Mouse (Mus musculus) limb, embryonic 10.5 days (tissue): ENCODE data around the gene Stmn3. TPM values are rescaled to one million over a fixed set of nuclear protein-coding genes. Genes with fewer than 3 reads are reported as not detected.
"Not testable (repeated sequence)": the region's sequence is repeated elsewhere in the genome, so short reads cannot be mapped to it uniquely, and the experiment has no call there.

Source experiments
- DNase-seq: peaks from one replicate; pipeline ENCODE4 v3.0.0-alpha.2; 2017; ENCODE audit warnings: low spot score
- H3K27ac ChIP-seq: fragments of 300-500 bp; sonication (generic); 2 replicates; pipeline ENCODE4 v1.5.1; 2016; ENCODE audit warnings: mild to moderate bottlenecking
- H3K27me3 ChIP-seq: fragments of 300-500 bp; sonication (generic); 2 replicates; pipeline ENCODE4 v1.6.1; 2016; ENCODE audit warnings: low read depth, mild to moderate bottlenecking; ENCODE audit not compliant: poor library complexity, severe bottlenecking
- H3K36me3 ChIP-seq: fragments of 300-500 bp; sonication (generic); 2 replicates; pipeline ENCODE4 v1.6.1; 2016; ENCODE audit warnings: mild to moderate bottlenecking, moderate library complexity
- H3K4me1 ChIP-seq: fragments of 300-500 bp; sonication (generic); 2 replicates; pipeline ENCODE4 v1.6.1; 2016
- H3K4me3 ChIP-seq: fragments of 300-500 bp; sonication (generic); 2 replicates; pipeline ENCODE4 v1.5.1; 2016; ENCODE audit warnings: mild to moderate bottlenecking, moderate library complexity
- H3K9me3 ChIP-seq: fragments of 300-500 bp; sonication (generic); replicated peaks from 2 replicates; pipeline ENCODE4 v1.6.1; 2016; ENCODE audit warnings: mild to moderate bottlenecking
- WGBS: fragments of 180-500 bp; shearing (Covaris S2); methylation state at CpG from one replicate; pipeline ENCODE4 v1.1.7; 2016; 5-methylcytosine and 5-hydroxymethylcytosine counted together
- polyA plus RNA-seq: library from polyadenylated mRNA; unstranded; fragments of >200 nt; fragmentation: Nextera tagmentation; extraction: Ambion mirVana; gene quantifications from 2 replicates; pipeline ENCODE4 v1.2.1, GENCODE M21; 2016

Gene Stmn3
- polyA plus RNA-seq, 1 experiment from 2014 or later = 0.41 TPM

- H3K27ac ChIP-seq = no peak overlapping the region
- WGBS = 14% methylated on average over 5 of the region's 5 CpGs
- no peak overlapping the region for H3K4me3 ChIP-seq
- H3K27me3 ChIP-seq = peaks cover 80% of the 10 kb centered on the region
- no peaks in the 10 kb centered on the region for H3K36me3 ChIP-seq
- no peaks in the 10 kb centered on the region for H3K9me3 ChIP-seq
- no peak for DNase-seq
- peaks cover 10% of the 10 kb centered on the region for H3K4me1 ChIP-seq
Measured at GRCm38 (mm10) chr2:181313006-181313343, 1.3 kb downstream of the Stmn3 start.

DNA sequence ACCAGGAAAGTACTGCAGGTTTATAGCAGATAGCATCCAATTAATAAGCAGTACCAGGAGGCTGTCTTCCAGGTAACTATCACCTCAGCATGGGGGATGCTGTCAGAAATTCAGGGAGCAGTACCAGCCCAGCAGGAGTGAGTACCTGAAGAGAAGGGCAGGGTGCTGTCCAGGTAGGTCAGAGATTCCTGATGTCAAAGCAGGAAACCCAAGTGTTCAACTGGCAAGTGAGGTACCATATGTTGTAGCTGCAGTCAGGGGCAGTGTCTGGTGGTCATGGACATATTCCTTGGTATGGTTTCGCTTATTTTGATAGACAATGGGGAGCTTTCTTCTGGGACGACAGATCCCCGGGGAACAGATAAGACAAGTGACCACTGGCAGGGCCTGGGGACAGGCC, 1.9 kb downstream of the Stmn3 start:
- WGBS = 77% methylated on average over 3 of the region's 3 CpGs
- H3K27ac ChIP-seq = no peak overlapping the region
- no peaks in the 10 kb centered on the region for H3K9me3 ChIP-seq
- H3K4me3 ChIP-seq = no peak overlapping the region
- H3K4me1 ChIP-seq = peaks cover 10% of the 10 kb centered on the region
- no peaks in the 10 kb centered on the region for H3K36me3 ChIP-seq
- H3K27me3 ChIP-seq = peaks cover 85% of the 10 kb centered on the region
- DNase-seq = no peak

- WGBS = 11% methylated on average over 30 of the region's 30 CpGs
- no peaks in the 10 kb centered on the region for H3K9me3 ChIP-seq
- peak; percentile 72 for DNase-seq
- H3K27ac ChIP-seq = no peak overlapping the region
- H3K36me3 ChIP-seq = 0 out of 2 replicates have a peak, but pooled peaks cover 2% of the 10 kb centered on the region
- 0 out of 2 replicates have a peak, but pooled peaks cover 6% of the 10 kb centered on the region for H3K4me1 ChIP-seq
- peaks cover 62% of the 10 kb centered on the region for H3K27me3 ChIP-seq
- peak overlapping the region; percentile 10; the same call in 1 of the 2 replicates for H3K4me3 ChIP-seq
Measured at GRCm38 (mm10) chr2:181307144-181307804, 7.0 kb downstream of the Stmn3 start.

GRCm38 (mm10) chr2:181304944-181305343, 9.4 kb downstream of the Stmn3 start:
- H3K9me3 ChIP-seq = no peaks in the 10 kb centered on the region
- 78% methylated on average over 1 of the region's 1 CpGs for WGBS
- no peak overlapping the region for H3K4me3 ChIP-seq
- H3K36me3 ChIP-seq = peaks cover 25% of the 10 kb centered on the region
- DNase-seq = no peak
- no peak overlapping the region for H3K27ac ChIP-seq
- H3K27me3 ChIP-seq = peaks cover 43% of the 10 kb centered on the region
- 0 out of 2 replicates have a peak, but pooled peaks cover 6% of the 10 kb centered on the region for H3K4me1 ChIP-seq

DNA sequence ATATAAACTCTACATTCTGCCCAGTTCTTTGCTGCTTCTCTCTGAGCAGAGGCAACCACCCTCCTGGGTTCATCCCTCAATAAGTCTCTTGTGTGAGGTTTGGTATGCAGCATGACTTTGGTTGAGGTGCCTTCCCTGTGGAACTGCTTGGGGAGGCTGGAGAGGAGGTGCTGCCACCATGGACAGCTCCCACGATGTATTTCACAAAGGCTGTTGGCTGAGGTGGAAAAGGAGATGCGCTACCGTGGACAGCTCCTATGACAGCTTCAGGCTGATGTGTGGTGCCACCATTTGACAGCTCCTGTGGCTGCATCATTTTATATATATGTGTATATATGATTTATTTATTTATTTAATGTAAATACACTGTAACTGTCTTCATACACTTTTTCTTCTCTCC, 12.3 kb downstream of the Stmn3 start:
- Histone ChIP-seq H3K27me3 (peaks cover 22% of the 10 kb centered on the region), H3K9me3 (no peaks in the 10 kb centered on the region), H3K27ac (no peak overlapping the region), H3K4me1 (0 out of 2 replicates have a peak, but pooled peaks cover 2% of the 10 kb centered on the region), H3K36me3 (peaks cover 26% of the 10 kb centered on the region), H3K4me3 (no peak overlapping the region)
- DNase-seq = peak; percentile 62
- 30% methylated on average over 3 of the region's 3 CpGs for WGBS

- no peaks in the 10 kb centered on the region for H3K9me3 ChIP-seq
- peaks cover 13% of the 10 kb centered on the region for H3K4me1 ChIP-seq
- H3K4me3 ChIP-seq = no peak overlapping the region
- no peak for DNase-seq
- peaks cover 15% of the 10 kb centered on the region for H3K36me3 ChIP-seq
- no peaks in the 10 kb centered on the region for H3K27me3 ChIP-seq
- no peak overlapping the region for H3K27ac ChIP-seq
- 73% methylated on average over 1 of the region's 1 CpGs for WGBS
Measured at GRCm38 (mm10) chr2:181290937-181291336, 23.4 kb downstream of the Stmn3 start.

GRCm38 (mm10) chr2:181288691-181289090, 25.6 kb downstream of the Stmn3 start:
- H3K4me3 ChIP-seq = peak overlapping the region; percentile 72
- no peak for DNase-seq
- no peaks in the 10 kb centered on the region for H3K27me3 ChIP-seq
- H3K36me3 ChIP-seq = peaks cover 29% of the 10 kb centered on the region
- peak overlapping the region; percentile 98; the same call in 1 of the 2 replicates for H3K27ac ChIP-seq
- WGBS = 88% methylated on average over 3 of the region's 3 CpGs
- peaks cover 13% of the 10 kb centered on the region for H3K4me1 ChIP-seq
- no peaks in the 10 kb centered on the region for H3K9me3 ChIP-seq

DNA sequence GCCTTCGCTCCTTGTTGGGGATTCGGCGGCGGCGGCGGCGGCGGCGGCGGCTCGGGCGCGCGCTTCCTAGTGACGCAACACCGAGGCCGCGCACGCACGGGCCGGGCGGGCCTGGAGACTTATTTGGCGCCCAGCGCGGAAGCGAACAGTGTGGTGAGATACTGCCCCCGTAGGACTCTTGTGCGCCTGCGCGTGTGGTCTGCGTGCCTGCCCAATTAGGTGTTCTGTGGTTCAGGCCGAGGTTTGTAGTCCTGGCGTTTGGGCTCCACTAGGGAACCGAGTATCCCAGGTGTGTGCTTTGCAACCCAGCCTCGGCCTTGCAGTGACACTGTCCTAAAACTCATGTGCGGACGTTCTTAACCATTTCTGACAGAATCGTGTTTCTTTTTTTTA, 26.3 kb downstream of the Stmn3 start, which contains the start of gene Gmeb2:
Gene Gmeb2, minus strand, starts transcription at position 78 of the 393 bp plus-strand sequence.
- peak; percentile 93 for DNase-seq
- Histone ChIP-seq H3K27ac (peak within 1 kb of the TSS; percentile 98), H3K36me3 (peaks cover 35% of the 10 kb centered on the region), H3K4me3 (peak within 1 kb of the TSS; percentile 72), H3K4me1 (peaks cover 13% of the 10 kb centered on the region)
- not testable (repeated sequence) for H3K9me3 ChIP-seq, H3K27me3 ChIP-seq
- WGBS = under 1% methylated on average over 27 of the region's 38 CpGs

DNA sequence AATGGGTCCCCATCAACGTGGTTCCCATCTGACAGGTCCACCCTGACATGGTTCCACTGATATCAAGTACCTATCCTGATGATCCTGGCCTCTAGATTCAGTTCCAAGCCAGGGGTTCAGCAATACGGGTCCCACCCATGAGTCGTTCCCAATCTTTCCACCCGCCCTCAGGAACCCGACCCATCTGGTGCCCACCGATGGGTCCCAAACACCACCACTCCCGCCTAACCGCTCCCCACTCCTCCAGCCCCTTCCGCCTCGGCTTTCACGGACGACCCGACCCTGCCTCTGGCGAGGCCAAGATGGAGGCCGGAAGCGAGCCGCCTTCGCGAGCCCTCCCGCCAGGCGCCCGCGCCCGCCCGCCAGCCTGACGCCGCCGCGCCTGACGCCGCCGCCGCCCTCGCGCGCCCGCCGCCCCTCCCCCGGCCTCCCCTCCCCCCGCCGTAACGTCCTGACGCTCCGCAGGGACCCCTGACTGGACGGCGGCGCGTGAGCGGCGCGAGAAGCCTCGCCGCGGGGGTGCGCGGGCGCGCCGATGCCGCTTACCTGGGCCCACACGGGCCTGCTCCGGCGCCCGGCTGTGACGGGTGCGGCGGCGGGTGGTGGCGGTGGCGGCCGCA, 26.9 kb downstream of the Stmn3 start:
- WGBS = under 1% methylated on average over 58 of the region's 71 CpGs
- Histone ChIP-seq H3K27ac (peak overlapping the region; percentile 98), H3K4me3 (peak overlapping the region; percentile 72), H3K4me1 (peaks cover 13% of the 10 kb centered on the region), H3K27me3 (no peaks in the 10 kb centered on the region), H3K9me3 (no peaks in the 10 kb centered on the region), H3K36me3 (peaks cover 37% of the 10 kb centered on the region)
- DNase-seq = peak; percentile 92

DNA sequence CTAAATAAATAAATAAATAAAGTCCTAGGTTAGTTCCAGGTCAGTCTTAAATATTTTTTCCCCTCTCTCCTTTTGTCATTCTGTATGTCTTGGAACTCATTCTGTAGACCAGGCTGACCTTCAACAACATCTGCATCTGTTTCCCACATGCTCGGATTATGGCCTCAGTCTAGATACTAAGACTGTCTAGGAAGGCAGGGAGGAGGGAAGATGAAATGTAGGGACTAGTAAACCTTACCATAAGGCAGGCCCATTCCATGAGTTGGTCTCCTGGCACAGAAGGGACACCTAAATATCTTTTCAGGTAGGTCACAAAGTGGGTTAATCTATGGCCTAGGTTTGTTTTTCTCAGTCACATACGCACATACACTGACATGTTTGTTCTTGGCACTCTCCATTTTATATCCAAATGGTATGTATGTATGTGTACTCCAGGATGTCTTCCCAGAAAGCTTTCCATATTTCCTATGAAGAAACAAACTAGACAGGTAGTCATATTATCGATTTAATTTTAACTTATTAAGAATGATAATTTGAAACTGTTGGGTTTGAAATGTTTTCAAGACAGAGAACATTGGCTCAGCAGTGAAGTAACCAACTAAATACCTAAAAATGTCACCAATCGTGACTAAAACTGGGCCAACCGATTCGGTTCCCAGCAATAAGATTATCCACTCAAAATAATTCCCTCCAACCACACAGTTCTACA, 27.5 kb downstream of the Stmn3 start:
- WGBS = 64% methylated on average over 6 of the region's 6 CpGs
- peak overlapping the region; percentile 72 for H3K4me3 ChIP-seq
- DNase-seq = no peak
- H3K4me1 ChIP-seq = peaks cover 13% of the 10 kb centered on the region
- peak overlapping the region; percentile 98 for H3K27ac ChIP-seq
- H3K36me3 ChIP-seq = peaks cover 44% of the 10 kb centered on the region
- no peaks in the 10 kb centered on the region for H3K27me3 ChIP-seq
- H3K9me3 ChIP-seq = no peaks in the 10 kb centered on the region

DNA sequence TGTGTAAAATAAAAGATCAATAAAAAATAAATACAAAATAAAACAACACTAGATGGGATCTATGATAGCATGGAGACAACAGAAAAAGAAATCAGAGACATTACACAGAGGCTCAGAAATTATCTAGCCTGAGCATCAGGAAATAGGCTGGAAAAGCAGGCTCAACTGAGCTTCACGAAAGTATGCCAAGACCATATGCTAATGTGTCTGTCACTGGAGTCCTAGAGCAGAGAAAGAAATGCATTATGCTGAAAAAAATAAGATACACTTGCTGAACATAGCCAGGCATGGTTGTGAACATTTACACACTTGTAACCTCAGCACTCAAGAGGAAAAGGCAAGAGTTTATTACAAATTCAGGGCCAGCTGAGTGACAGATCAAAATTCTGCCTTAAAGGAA, 34.3 kb downstream of the Stmn3 start:
- DNase-seq = no peak
- Histone ChIP-seq H3K27me3 (no peaks in the 10 kb centered on the region), H3K36me3 (peaks cover 89% of the 10 kb centered on the region), H3K9me3 (no peaks in the 10 kb centered on the region), H3K4me1 (no peaks in the 10 kb centered on the region), H3K4me3 (no peak overlapping the region), H3K27ac (no peak overlapping the region)
- 93% methylated on average over 1 of the region's 1 CpGs for WGBS

- DNase-seq = no peak
- H3K4me1 ChIP-seq = no peaks in the 10 kb centered on the region
- H3K9me3 ChIP-seq = no peaks in the 10 kb centered on the region
- 90% methylated on average over 3 of the region's 3 CpGs for WGBS
- H3K36me3 ChIP-seq = peaks cover 90% of the 10 kb centered on the region
- no peak overlapping the region for H3K4me3 ChIP-seq
- no peak overlapping the region for H3K27ac ChIP-seq
- H3K27me3 ChIP-seq = no peaks in the 10 kb centered on the region
Measured at GRCm38 (mm10) chr2:181277866-181278265, 36.4 kb downstream of the Stmn3 start.

DNA sequence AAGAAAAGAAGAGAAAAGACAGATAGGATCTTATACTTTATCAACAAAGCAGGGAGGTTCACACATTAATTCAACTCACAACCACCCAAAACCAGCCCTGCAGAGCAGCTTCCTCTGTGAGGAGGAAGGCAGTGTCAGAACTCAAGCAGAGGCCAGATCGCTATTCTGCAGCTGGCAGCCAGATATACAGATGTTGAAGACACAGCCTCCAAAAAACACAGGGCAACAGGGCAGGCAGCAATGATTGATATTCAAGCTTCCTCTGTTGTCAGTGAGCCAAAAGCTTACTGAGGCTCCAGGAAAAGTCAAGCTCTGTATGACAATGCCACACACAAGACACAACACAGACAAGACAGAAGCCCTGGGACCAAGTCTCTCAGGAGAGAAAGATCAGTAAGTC, 37.5 kb downstream of the Stmn3 start:
- WGBS = 87% methylated on average over 1 of the region's 1 CpGs
- DNase-seq = no peak
- Histone ChIP-seq H3K4me3 (no peak overlapping the region), H3K36me3 (peaks cover 89% of the 10 kb centered on the region), H3K9me3 (no peaks in the 10 kb centered on the region), H3K4me1 (no peaks in the 10 kb centered on the region), H3K27ac (no peak overlapping the region), H3K27me3 (no peaks in the 10 kb centered on the region)
